Mouse (Mus musculus) G1E (cell line): ENCODE measurements around the gene Gfm2.

Experiments
- CTCF ChIP-seq: IDR thresholded peaks from 2 replicates; pipeline ENCODE4 v1.5.1; 2012; ENCODE audit warnings: low read depth, low read length, inconsistent platforms, mixed read lengths
- GATA1 ChIP-seq: IDR thresholded peaks from 2 replicates; pipeline ENCODE4 v1.6.1; 2012; ENCODE audit warnings: borderline replicate concordance, low read length, inconsistent platforms, mixed read lengths
- TAL1 ChIP-seq: conservative IDR thresholded peaks from 2 replicates; pipeline ENCODE4 v1.6.1; 2012; ENCODE audit warnings: low read depth, low read length, inconsistent platforms, mixed read lengths

DNA sequence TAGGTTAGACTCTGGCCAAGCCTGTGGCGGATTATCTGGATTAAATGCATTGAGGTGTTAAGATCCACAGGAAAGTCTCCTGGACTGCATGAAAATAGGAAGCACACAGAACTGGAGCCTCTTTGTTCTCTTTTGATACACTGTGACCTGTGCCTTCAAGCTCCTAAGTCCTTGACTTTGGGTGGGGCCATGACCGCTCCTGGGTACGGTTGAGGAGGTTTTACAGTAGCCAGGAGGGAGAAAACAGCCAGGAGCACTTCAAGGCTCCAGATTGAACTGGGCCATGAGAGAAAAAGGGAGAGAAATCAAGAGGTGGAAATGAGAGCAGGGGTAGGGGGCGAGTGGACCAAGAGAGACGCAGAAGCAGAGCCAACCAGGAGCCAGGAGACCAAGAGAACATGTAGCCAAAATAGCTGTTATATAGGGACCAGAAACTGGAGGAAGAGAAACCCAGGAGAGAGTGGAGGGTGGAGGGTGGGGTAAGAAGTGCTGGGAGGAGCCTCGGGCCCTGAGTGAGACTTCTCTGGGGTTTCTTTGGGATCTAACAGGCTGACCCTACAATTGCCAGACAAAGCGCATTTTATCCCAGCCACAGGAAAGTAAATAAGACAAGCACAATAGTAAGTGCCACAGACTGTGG is 69.9 kb downstream of the Gfm2 start:
- TF ChIP-seq CTCF: no peak
- TF ChIP-seq TAL1: no peak
- TF ChIP-seq GATA1: no peak
